Mouse (Mus musculus) lung, postnatal 0 days (tissue): ENCODE measurements around the gene Spata2.

Source experiments
- CTCF ChIP-seq: IDR thresholded peaks from 2 replicates; pipeline ENCODE4 v1.5.1; 2016; ENCODE audit warnings: antibody characterized with exemption, mild to moderate bottlenecking
- EP300 ChIP-seq: IDR thresholded peaks from 2 replicates; pipeline ENCODE4 v1.6.1; 2016; ENCODE audit warnings: antibody characterized with exemption, mild to moderate bottlenecking, control low read depth

- TF ChIP-seq CTCF (no peak), EP300 (no peak)
These were observed 10.0 kb downstream of the Spata2 start for GRCm38 (mm10) chr2:167482681-167483080.
